Mouse (Mus musculus): ENCODE measurements around the gene Zfp704.

Zfp704 gene

DNA sequence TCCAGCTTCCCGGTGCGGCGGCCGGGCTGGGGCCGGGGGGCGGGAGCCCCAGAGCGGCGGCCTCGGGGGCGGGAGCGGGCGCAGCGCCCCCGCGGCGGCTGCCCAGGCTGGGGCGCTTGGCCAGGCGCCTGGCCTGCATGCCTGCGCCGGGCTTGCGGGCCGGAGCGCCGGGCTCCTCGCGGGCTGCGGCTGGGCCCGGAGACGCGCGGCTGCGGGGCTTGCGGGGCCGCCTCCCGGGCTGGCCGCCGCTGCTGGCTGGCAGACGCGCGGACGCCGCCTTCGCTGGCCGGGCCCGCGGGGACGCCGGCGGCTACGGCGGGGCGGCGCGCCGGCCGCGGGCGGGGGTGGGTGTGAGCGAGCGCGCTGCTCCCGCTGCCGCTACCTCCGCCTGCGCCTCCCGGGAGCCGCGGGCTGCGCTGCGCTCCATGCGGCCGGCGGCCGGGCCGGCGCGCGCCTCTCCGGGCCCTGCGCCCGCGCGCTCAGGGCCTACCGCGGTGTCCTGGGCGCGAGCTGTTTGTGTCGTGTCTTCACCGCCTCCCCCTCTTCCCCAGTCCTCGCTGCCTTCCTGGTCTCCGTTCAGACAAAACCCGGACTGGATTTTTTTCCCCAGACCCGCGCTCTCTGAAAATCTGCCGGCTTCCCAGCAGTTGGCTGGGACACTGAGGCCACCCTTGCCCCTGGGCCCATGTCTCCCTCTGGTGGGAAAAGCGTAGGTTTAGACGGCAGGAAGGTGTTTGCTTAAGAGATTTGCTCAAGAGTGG is at the start of gene Zfp704:
TSS of gene Zfp704 (minus strand) at position 505 of the 761 bp plus-strand sequence.
- DNase-seq = peak; percentile 88

- DNase-seq = no peak
Observed at GRCm38 (mm10) chr3:9633036-9634005, 23.4 kb upstream of the Zfp704 start.

- peak; percentile 34 to 56 for DNase-seq
Observed at GRCm38 (mm10) chr3:9629951-9630350, 20.1 kb upstream of the Zfp704 start.

GRCm38 (mm10) chr3:9628041-9628440 is 18.2 kb upstream of the Zfp704 start:
- DNase-seq = no peak

- no peak for DNase-seq
Observed at GRCm38 (mm10) chr3:9626149-9626548, 16.3 kb upstream of the Zfp704 start.

DNA sequence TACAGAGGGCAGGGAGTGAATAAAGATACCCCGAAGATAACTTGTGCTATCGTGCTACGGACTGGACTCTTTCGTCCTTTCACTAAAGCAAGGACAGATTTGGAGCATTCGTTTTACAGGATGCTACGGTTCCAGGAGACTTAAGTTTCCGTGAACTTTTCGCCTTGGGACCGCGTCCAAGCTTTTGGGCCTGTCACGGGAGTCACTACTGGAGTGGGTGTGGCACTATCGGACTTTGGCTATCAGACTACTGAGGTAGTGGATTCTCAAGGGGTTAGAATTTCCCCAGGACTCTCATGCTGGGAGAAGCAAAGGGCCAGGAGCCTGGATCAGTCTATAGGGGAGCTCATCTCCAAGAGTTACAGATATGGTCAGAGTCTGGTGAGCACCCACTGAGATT is 10.7 kb upstream of the Zfp704 start:
- DNase-seq = no peak

DNA sequence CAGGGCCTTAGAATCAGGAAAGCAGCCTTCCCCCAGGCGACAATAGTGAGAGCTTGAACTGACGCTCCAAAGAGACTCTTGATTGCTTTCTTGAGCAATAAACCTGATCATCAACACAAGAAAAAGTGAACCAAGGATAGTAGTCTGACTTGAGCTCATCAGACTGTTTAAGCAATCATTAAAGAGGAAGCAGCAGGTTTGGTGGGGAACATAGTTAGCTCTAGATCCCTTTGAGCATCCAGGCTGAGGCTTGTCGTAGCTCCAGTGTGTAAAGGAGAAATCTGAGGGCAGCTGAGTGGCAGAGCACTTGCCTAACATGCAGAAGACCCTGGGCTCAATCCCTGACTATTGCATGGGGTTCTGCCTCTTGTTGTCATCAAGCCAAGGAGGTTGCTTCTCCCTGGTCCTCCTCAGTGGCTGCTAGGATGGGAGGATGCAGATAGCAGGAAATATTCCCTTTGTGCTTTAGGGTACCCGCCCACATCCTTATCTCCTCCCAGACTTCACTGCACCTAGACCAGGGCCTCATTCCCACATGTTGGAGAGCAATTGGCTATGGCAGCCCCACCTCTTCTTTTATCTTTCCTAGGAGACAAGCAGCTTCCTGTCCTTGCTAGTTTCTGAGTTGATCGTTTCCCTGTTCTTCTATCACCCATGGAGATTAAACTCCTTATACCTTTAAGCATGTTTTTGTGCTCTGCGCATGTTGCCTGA is 9.8 kb upstream of the Zfp704 start:
- no peak for DNase-seq

GRCm38 (mm10) chr3:9617101-9617500 is 7.2 kb upstream of the Zfp704 start:
- no peak for DNase-seq

GRCm38 (mm10) chr3:9614676-9615075 is 4.8 kb upstream of the Zfp704 start:
- no peak for DNase-seq

DNA sequence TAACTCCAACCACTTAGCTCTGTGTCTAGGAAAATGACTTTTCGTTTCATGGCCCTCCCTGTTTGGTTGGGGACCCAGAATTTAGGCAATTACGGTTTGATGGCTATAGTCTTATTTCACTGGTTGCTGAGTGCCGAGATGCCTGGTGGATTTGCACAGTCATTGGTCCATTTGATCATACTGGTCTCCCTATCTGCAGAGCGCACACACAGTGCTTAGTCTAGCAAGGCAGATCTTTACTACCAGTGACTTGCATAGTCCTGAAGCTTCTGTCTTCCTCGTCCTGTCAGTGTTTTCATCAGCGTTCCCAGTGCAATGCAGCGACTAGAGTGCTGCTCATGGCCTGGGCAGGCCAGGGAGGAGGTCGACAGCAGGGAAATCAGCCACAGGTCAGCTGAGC is 4.1 kb upstream of the Zfp704 start:
- DNase-seq = no peak

GRCm38 (mm10) chr3:9611226-9611625 is 1.3 kb upstream of the Zfp704 start:
- DNase-seq = no peak

GRCm38 (mm10) chr3:9610426-9610825 is 541 bp upstream of the Zfp704 start:
- no peak for DNase-seq

- DNase-seq = peak; percentile 65
Observed at GRCm38 (mm10) chr3:9608906-9609580, 842 bp downstream of the Zfp704 start.

- DNase-seq = no peak
Observed at GRCm38 (mm10) chr3:9608441-9608905, 1.4 kb downstream of the Zfp704 start.

DNA sequence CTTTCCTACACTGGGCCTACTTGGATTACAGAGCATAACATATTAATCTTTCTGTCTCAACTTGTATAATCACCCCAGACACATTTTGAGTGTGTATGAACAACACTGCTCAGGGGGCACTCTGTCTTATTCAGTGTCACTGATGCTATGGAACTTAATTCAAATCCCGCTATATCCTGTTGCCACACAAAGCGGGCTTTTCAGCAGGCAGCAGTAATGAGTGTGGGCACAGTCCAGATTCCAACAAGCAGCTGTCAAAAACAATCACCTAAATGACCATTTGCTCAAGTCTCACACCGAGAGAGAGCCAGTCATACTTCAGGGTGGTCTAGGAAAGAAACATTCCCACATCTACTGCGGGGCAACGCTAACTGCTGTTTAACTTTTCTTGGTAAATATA is 2.2 kb downstream of the Zfp704 start:
- peak in 1 of 2 experiments; percentile 24 for DNase-seq

DNA sequence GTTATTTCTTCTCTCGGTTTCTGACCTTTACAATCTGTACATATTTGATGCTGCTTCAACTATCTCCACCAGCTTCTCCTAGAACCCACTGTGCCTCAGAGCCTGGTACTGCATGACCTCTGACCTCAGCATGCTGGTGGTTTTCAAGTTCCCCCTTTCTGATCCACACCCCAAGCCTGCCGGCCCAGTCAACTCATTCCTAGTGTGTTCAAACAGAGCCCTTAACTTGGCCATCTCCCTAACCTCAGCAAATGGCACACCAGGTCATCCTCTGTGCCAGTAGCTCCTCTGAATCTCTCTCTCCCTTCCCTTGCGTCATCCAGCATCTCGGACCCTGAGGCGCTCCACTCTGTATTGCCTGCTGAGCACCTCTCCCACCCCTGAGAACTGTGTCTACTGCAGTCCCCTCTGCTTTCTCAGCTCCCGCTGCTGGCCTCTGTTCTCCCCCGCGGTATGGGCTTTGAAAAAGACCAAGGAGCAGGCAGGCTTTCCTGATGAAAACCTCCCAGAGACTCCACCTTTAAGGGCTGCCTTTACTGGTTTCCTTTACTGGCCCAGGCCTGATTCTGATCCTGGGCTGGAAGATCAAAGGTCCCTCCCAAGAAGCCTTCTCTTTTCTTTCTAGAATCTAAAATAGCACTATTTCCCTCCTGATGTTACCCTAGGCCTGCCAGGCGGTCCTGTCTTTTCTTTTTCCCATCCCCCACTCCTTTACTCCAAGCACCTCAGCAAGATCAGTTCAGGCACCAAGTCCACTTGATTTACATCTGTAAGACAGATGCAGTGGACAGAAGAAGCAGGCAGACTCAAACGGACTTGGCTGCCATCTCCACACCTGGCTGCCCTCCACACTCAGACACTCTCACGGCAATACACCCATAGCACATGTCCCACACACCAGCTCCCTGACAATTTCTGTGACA is 3.8 kb downstream of the Zfp704 start:
- DNase-seq = no peak

- no peak for DNase-seq
Observed at GRCm38 (mm10) chr3:9604941-9605340, 4.9 kb downstream of the Zfp704 start.

GRCm38 (mm10) chr3:9603866-9604265 is 6.0 kb downstream of the Zfp704 start:
- no peak for DNase-seq

GRCm38 (mm10) chr3:9600577-9600976 is 9.3 kb downstream of the Zfp704 start:
- DNase-seq = peak in 1 of 2 experiments; percentile 24

DNA sequence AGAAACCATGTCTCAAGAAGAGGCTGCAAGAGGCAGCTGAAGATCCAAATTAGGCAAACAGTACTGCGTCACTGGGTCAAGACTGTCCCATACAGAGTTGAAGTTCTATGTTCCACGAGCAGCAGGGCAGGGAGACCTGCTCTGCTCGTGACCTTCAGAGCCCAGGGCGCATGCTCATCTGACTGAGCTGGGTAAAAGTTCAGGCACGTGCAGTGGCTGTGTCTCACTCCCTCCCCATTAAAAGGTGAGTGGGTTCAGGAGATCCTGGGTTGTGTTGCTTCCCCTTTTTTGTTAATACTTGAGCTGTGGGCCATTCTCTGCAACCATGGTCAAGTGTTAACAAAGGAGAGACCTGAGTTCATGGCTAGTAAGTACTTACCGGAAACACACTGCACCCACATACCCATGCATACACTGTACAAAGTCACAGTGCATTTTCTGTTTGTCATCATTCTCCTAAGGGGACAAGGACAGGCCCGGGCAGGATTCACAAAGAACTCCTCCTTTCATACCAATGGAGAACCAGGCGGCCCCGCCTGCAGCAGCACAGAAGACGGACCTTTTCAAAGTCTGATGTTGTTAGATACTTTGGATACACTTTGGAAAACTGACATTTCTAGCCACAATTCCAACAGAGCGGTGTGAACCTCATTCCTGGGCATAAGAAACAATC is 10.0 kb downstream of the Zfp704 start:
- DNase-seq = no peak

- no peak for DNase-seq
Observed at GRCm38 (mm10) chr3:9598061-9598460, 11.8 kb downstream of the Zfp704 start.

Measured in cerebellum, postnatal 14 days (tissue).